Mouse (Mus musculus) erythroblast, embryonic 14.5 days (primary cell): Measurements from ENCODE around the gene Krt20. TPM values are rescaled to one million over a fixed set of nuclear protein-coding genes. Genes with fewer than 3 reads are reported as not detected.

ENCODE experiments used
- H3K27me3 ChIP-seq: 2 replicates; pipeline ENCODE4 v1.6.1; 2012; ENCODE audit warnings: inconsistent platforms; ENCODE audit not compliant: control insufficient read depth
- H3K36me3 ChIP-seq: 2 replicates; pipeline ENCODE4 v1.6.1; 2012; ENCODE audit warnings: mild to moderate bottlenecking, inconsistent platforms; ENCODE audit not compliant: control insufficient read depth
- H3K4me1 ChIP-seq: 2 replicates; pipeline ENCODE4 v1.6.1; 2012; ENCODE audit warnings: inconsistent platforms; ENCODE audit not compliant: control insufficient read depth
- H3K4me3 ChIP-seq: replicated peaks from 2 replicates; pipeline ENCODE3; 2012; ENCODE audit warnings: moderate library complexity, mild to moderate bottlenecking, inconsistent platforms
- H3K9me3 ChIP-seq: 2 replicates; pipeline ENCODE4 v1.6.1; 2012; ENCODE audit warnings: low read length, inconsistent platforms, mixed read lengths; ENCODE audit not compliant: control insufficient read depth
- GATA1 ChIP-seq: IDR thresholded peaks from 2 replicates; pipeline ENCODE4 v1.6.1; 2012; ENCODE audit warnings: low read length, inconsistent platforms, mixed read lengths
- TAL1 ChIP-seq: IDR thresholded peaks from 3 replicates; pipeline ENCODE4 v1.6.1; 2012; ENCODE audit warnings: low read length, inconsistent platforms, mixed read lengths
- polyA plus RNA-seq: library from polyadenylated mRNA; stranded (reverse); fragments of >175 nt; gene quantifications from 2 replicates; pipeline ENCODE4 v1.2.3, GENCODE M21; 2012

The Krt20 gene
- polyA plus RNA-seq, 1 experiment, result not detected

GRCm38 (mm10) chr11:99461736-99462135, 23.8 kb upstream of the Krt20 start:
- no peaks in the 10 kb centered on the region for H3K9me3 ChIP-seq

GRCm38 (mm10) chr11:99458887-99459286, 20.9 kb upstream of the Krt20 start:
- Histone ChIP-seq H3K36me3 (no peaks in the 10 kb centered on the region), H3K4me3 (no peak overlapping the region), H3K9me3 (no peaks in the 10 kb centered on the region), H3K27me3 (no peaks in the 10 kb centered on the region), H3K4me1 (no peaks in the 10 kb centered on the region)
- no peak for TF ChIP-seq GATA1
- TF ChIP-seq TAL1, result no peak

More at GRCm38 (mm10) chr11:99461736-99462135, 23.8 kb upstream of the Krt20 start:
- Histone ChIP-seq H3K4me1 (no peaks in the 10 kb centered on the region), H3K4me3 (no peak overlapping the region), H3K27me3 (no peaks in the 10 kb centered on the region), H3K36me3 (no peaks in the 10 kb centered on the region)
- TF ChIP-seq TAL1 (no peak), GATA1 (no peak)

- Histone ChIP-seq H3K4me1 (no peaks in the 10 kb centered on the region), H3K9me3 (no peaks in the 10 kb centered on the region), H3K27me3 (no peaks in the 10 kb centered on the region), H3K36me3 (no peaks in the 10 kb centered on the region), H3K4me3 (no peak overlapping the region)
- TF ChIP-seq GATA1 (no peak), TAL1 (no peak)
Observed at GRCm38 (mm10) chr11:99454759-99455158, 16.8 kb upstream of the Krt20 start.

- Histone ChIP-seq H3K9me3 (no peaks in the 10 kb centered on the region), H3K4me3 (no peak overlapping the region), H3K36me3 (no peaks in the 10 kb centered on the region), H3K4me1 (no peaks in the 10 kb centered on the region), H3K27me3 (no peaks in the 10 kb centered on the region)
- no peak for TF ChIP-seq GATA1
- TF ChIP-seq TAL1, result no peak
Observed at GRCm38 (mm10) chr11:99454044-99454443, 16.1 kb upstream of the Krt20 start.

GRCm38 (mm10) chr11:99448769-99449168, 10.8 kb upstream of the Krt20 start:
- no peaks in the 10 kb centered on the region for H3K27me3 ChIP-seq
- H3K4me1 ChIP-seq, result no peaks in the 10 kb centered on the region
- H3K4me3 ChIP-seq, result no peak overlapping the region
- TF ChIP-seq GATA1, result no peak
- peaks cover 4% of the 10 kb centered on the region; the same call in 1 of the 2 replicates for H3K9me3 ChIP-seq
- no peaks in the 10 kb centered on the region for H3K36me3 ChIP-seq

- Histone ChIP-seq H3K9me3 (no peaks in the 10 kb centered on the region), H3K27me3 (no peaks in the 10 kb centered on the region), H3K36me3 (no peaks in the 10 kb centered on the region), H3K4me3 (no peak overlapping the region), H3K4me1 (no peaks in the 10 kb centered on the region)
- TF ChIP-seq GATA1 (no peak), TAL1 (no peak)
Observed at GRCm38 (mm10) chr11:99441220-99441619, 3.3 kb upstream of the Krt20 start.

GRCm38 (mm10) chr11:99439465-99439864, 1.5 kb upstream of the Krt20 start:
- no peaks in the 10 kb centered on the region for H3K27me3 ChIP-seq
- no peaks in the 10 kb centered on the region for H3K9me3 ChIP-seq
- H3K36me3 ChIP-seq, result no peaks in the 10 kb centered on the region
- no peak overlapping the region for H3K4me3 ChIP-seq
- H3K4me1 ChIP-seq, result no peaks in the 10 kb centered on the region
- TF ChIP-seq GATA1 (no peak), TAL1 (no peak)

GRCm38 (mm10) chr11:99436625-99437024, 1.3 kb downstream of the Krt20 start:
- Histone ChIP-seq H3K36me3 (no peaks in the 10 kb centered on the region), H3K4me3 (peak overlapping the region; percentile 12), H3K9me3 (no peaks in the 10 kb centered on the region), H3K4me1 (no peaks in the 10 kb centered on the region), H3K27me3 (no peaks in the 10 kb centered on the region)
- TF ChIP-seq GATA1 (no peak), TAL1 (no peak)

- Histone ChIP-seq H3K4me3 (no peak overlapping the region), H3K4me1 (no peaks in the 10 kb centered on the region), H3K9me3 (no peaks in the 10 kb centered on the region), H3K36me3 (no peaks in the 10 kb centered on the region), H3K27me3 (no peaks in the 10 kb centered on the region)
- TF ChIP-seq GATA1 (no peak), TAL1 (no peak)
Observed at GRCm38 (mm10) chr11:99430670-99431069, 7.3 kb downstream of the Krt20 start.

GRCm38 (mm10) chr11:99422159-99422558, 15.8 kb downstream of the Krt20 start, which contains the start of gene Krt12:
Gene Krt12, minus strand, starts transcription at chr11:99422259.
- H3K27me3 ChIP-seq, result no peaks in the 10 kb centered on the region
- no peak within 1 kb of the TSS for H3K4me3 ChIP-seq
- H3K4me1 ChIP-seq, result no peaks in the 10 kb centered on the region
- no peaks in the 10 kb centered on the region for H3K36me3 ChIP-seq
- H3K9me3 ChIP-seq, result no peaks in the 10 kb centered on the region
- no peak for TF ChIP-seq TAL1
- no peak for TF ChIP-seq GATA1
